Mouse (Mus musculus) cerebellum, postnatal 4 days (tissue): ENCODE measurements around the gene Stard8.
"Not testable (repeated sequence)": the region's sequence is repeated elsewhere in the genome, so short reads cannot be mapped to it uniquely, and the experiment has no call there.

Experiments used
- DNase-seq, 2 experiments: peaks; one replicate each; pipeline ENCODE4 v3.0.0; 2022; ENCODE audit warnings: low spot score in 2 of 2, mixed read lengths in 1 of 2

The Stard8 gene

GRCm38 (mm10) chrX:99046360-99047055 is 43.5 kb downstream of the Stard8 start:
- DNase-seq, result no peak

- DNase-seq, result no peak
Observed at GRCm38 (mm10) chrX:99048111-99048510, 45.1 kb downstream of the Stard8 start.

GRCm38 (mm10) chrX:99049247-99049646 is 46.2 kb downstream of the Stard8 start:
- no peak for DNase-seq

GRCm38 (mm10) chrX:99050736-99051481 is 47.9 kb downstream of the Stard8 start:
- no peak for DNase-seq

GRCm38 (mm10) chrX:99052255-99052654 is 49.2 kb downstream of the Stard8 start:
- no peak for DNase-seq

GRCm38 (mm10) chrX:99054512-99054911 is 51.5 kb downstream of the Stard8 start:
- DNase-seq, result no peak

- no peak for DNase-seq
Observed at GRCm38 (mm10) chrX:99057772-99058440, 54.9 kb downstream of the Stard8 start.

- no peak for DNase-seq
Observed at GRCm38 (mm10) chrX:99059119-99059518, 56.1 kb downstream of the Stard8 start.

GRCm38 (mm10) chrX:99065582-99065981 is 62.5 kb downstream of the Stard8 start:
- no peak for DNase-seq

- no peak for DNase-seq
Observed at GRCm38 (mm10) chrX:99066550-99066949, 63.5 kb downstream of the Stard8 start.

- DNase-seq, result no peak
Observed at GRCm38 (mm10) chrX:99067232-99067631, 64.2 kb downstream of the Stard8 start.

GRCm38 (mm10) chrX:99067671-99068151 is 64.7 kb downstream of the Stard8 start:
- no peak for DNase-seq

GRCm38 (mm10) chrX:99071188-99071587 is 68.1 kb downstream of the Stard8 start:
- no peak for DNase-seq

GRCm38 (mm10) chrX:99072596-99072995 is 69.5 kb downstream of the Stard8 start:
- no peak for DNase-seq

GRCm38 (mm10) chrX:99075111-99075510 is 72.1 kb downstream of the Stard8 start:
- DNase-seq, result no peak

GRCm38 (mm10) chrX:99076460-99076859 is 73.4 kb downstream of the Stard8 start:
- no peak for DNase-seq

GRCm38 (mm10) chrX:99078374-99078892 is 75.4 kb downstream of the Stard8 start:
- not testable (repeated sequence) for DNase-seq

GRCm38 (mm10) chrX:99092704-99093103 is 89.7 kb downstream of the Stard8 start:
- DNase-seq, result no peak

GRCm38 (mm10) chrX:99111088-99111724 is 108.2 kb downstream of the Stard8 start:
- DNase-seq, result not testable (repeated sequence)

GRCm38 (mm10) chrX:99119510-99119909 is 116.5 kb downstream of the Stard8 start:
- no peak for DNase-seq
